Mouse (Mus musculus) embryonic facial prominence, embryonic 11.5 days (tissue): ENCODE data around the gene 6430531B16Rik. TPM values are rescaled to one million over a fixed set of nuclear protein-coding genes. Genes with fewer than 3 reads are reported as not detected.

Experiments
- ATAC-seq: fragments of 200-750 bp; cut with Nextera tagmentation; replicated peaks from 2 replicates; pipeline ENCODE4 v1.8.0; 2017; ENCODE audit warnings: low read depth; ENCODE audit not compliant: insufficient number of reproducible peaks, low FRiP score, low TSS enrichment
- DNase-seq: peaks from one replicate; pipeline ENCODE4 v3.0.0-alpha.2; 2015; ENCODE audit warnings: low spot score
- H3K27ac ChIP-seq: fragments of 300-500 bp; sonication (generic); replicated peaks from 2 replicates; pipeline ENCODE4 v1.5.1; 2014; ENCODE audit warnings: mild to moderate bottlenecking, low read depth, low read length, control low read depth
- H3K27me3 ChIP-seq: fragments of 300-500 bp; sonication (generic); 2 replicates; pipeline ENCODE4 v1.6.1; 2014; ENCODE audit warnings: mild to moderate bottlenecking, low read length, moderate library complexity, mixed read lengths; ENCODE audit not compliant: control insufficient read depth, insufficient read depth
- H3K36me3 ChIP-seq: fragments of 300-500 bp; sonication (generic); replicated peaks from 2 replicates; pipeline ENCODE4 v1.6.1; 2014; ENCODE audit warnings: low read depth, mild to moderate bottlenecking, low read length, moderate library complexity, mixed read lengths; ENCODE audit not compliant: control insufficient read depth, insufficient read depth
- H3K4me1 ChIP-seq: fragments of 300-500 bp; sonication (generic); 2 replicates; pipeline ENCODE4 v1.6.1; 2014; ENCODE audit warnings: low read length, mixed read lengths; ENCODE audit not compliant: control insufficient read depth, insufficient read depth
- H3K4me2 ChIP-seq: fragments of 300-500 bp; sonication (generic); 2 replicates; pipeline ENCODE4 v1.6.1; 2014; ENCODE audit warnings: low read depth, mild to moderate bottlenecking, control low read depth, low read length, moderate library complexity
- H3K4me3 ChIP-seq: fragments of 300-500 bp; sonication (generic); 2 replicates; pipeline ENCODE4 v1.5.1; 2014; ENCODE audit warnings: low read depth, low read length, control low read depth
- H3K9ac ChIP-seq: fragments of 300-500 bp; sonication (generic); replicated peaks from 2 replicates; pipeline ENCODE4 v1.6.1; 2014; ENCODE audit warnings: mild to moderate bottlenecking, control low read depth, low read length
- H3K9me3 ChIP-seq: fragments of 300-500 bp; sonication (generic); replicated peaks from 2 replicates; pipeline ENCODE4 v1.6.1; 2016; ENCODE audit warnings: mild to moderate bottlenecking, low read length, inconsistent platforms, mixed read lengths; ENCODE audit not compliant: control insufficient read depth
- WGBS: fragments of 180-500 bp; shearing (Covaris S2); extraction: QIAGEN DNeasy Blood & Tissue Kit; methylation state at CpG from one replicate; pipeline ENCODE4 v1.1.7; 2014; 5-methylcytosine and 5-hydroxymethylcytosine counted together
- polyA plus RNA-seq: library from polyadenylated mRNA; unstranded; fragments of >200 nt; fragmentation: Nextera tagmentation; extraction: Ambion mirVana; gene quantifications from 2 replicates; pipeline ENCODE4 v1.2.1, GENCODE M21; 2014

The 6430531B16Rik gene
- polyA plus RNA-seq, 1 experiment from 2014 or later, result 0.36 TPM

- H3K36me3 ChIP-seq, result no peaks in the 10 kb centered on the region
- 31% methylated on average over 9 of the region's 10 CpGs for WGBS
- H3K27me3 ChIP-seq, result no peaks in the 10 kb centered on the region
- peak; percentile 86 for DNase-seq
- H3K4me2 ChIP-seq, result no peak overlapping the region
- no peak overlapping the region for H3K9ac ChIP-seq
- H3K9me3 ChIP-seq, result no peaks in the 10 kb centered on the region
- no peaks in the 10 kb centered on the region for H3K4me1 ChIP-seq
- ATAC-seq, result no peak
- H3K4me3 ChIP-seq, result no peak overlapping the region
- H3K27ac ChIP-seq, result no peak overlapping the region
These were observed 9.0 kb downstream of the 6430531B16Rik start for GRCm38 (mm10) chr7:139969348-139970130.

GRCm38 (mm10) chr7:139968428-139968827 lies 10.1 kb downstream of the 6430531B16Rik start:
- no peak for DNase-seq
- 48% methylated on average over 5 of the region's 5 CpGs for WGBS

GRCm38 (mm10) chr7:139967175-139967574 lies 11.4 kb downstream of the 6430531B16Rik start:
- DNase-seq, result no peak
- WGBS, result 13% methylated on average over 4 of the region's 4 CpGs

More at GRCm38 (mm10) chr7:139968428-139968827, 10.1 kb downstream of the 6430531B16Rik start:
- Histone ChIP-seq H3K27me3 (no peaks in the 10 kb centered on the region), H3K9ac (no peak overlapping the region), H3K27ac (no peak overlapping the region), H3K4me2 (no peak overlapping the region), H3K4me1 (no peaks in the 10 kb centered on the region), H3K9me3 (no peaks in the 10 kb centered on the region), H3K4me3 (no peak overlapping the region), H3K36me3 (no peaks in the 10 kb centered on the region)
- no peak for ATAC-seq

GRCm38 (mm10) chr7:139963814-139964213 lies 14.7 kb downstream of the 6430531B16Rik start:
- Histone ChIP-seq H3K4me2 (no peak overlapping the region), H3K4me1 (no peaks in the 10 kb centered on the region), H3K36me3 (no peaks in the 10 kb centered on the region), H3K9me3 (no peaks in the 10 kb centered on the region), H3K9ac (no peak overlapping the region), H3K27me3 (no peaks in the 10 kb centered on the region), H3K4me3 (no peak overlapping the region), H3K27ac (no peak overlapping the region)
- DNase-seq, result no peak
- no peak for ATAC-seq
- WGBS, result 59% methylated on average over 4 of the region's 4 CpGs

More at GRCm38 (mm10) chr7:139967175-139967574, 11.4 kb downstream of the 6430531B16Rik start:
- no peaks in the 10 kb centered on the region for H3K36me3 ChIP-seq
- H3K4me3 ChIP-seq, result no peak overlapping the region
- no peaks in the 10 kb centered on the region for H3K9me3 ChIP-seq
- H3K27me3 ChIP-seq, result no peaks in the 10 kb centered on the region
- H3K4me2 ChIP-seq, result no peak overlapping the region
- no peaks in the 10 kb centered on the region for H3K4me1 ChIP-seq
- H3K27ac ChIP-seq, result no peak overlapping the region
- no peak overlapping the region for H3K9ac ChIP-seq
- no peak for ATAC-seq

GRCm38 (mm10) chr7:139961141-139961540 lies 17.4 kb downstream of the 6430531B16Rik start:
- Histone ChIP-seq H3K9ac (no peak overlapping the region), H3K36me3 (no peaks in the 10 kb centered on the region), H3K4me1 (no peaks in the 10 kb centered on the region), H3K4me3 (no peak overlapping the region), H3K9me3 (no peaks in the 10 kb centered on the region), H3K4me2 (no peak overlapping the region), H3K27me3 (no peaks in the 10 kb centered on the region; the same call in 1 of the 2 replicates), H3K27ac (no peak overlapping the region)
- 85% methylated on average over 10 of the region's 10 CpGs for WGBS
- ATAC-seq, result no peak
- DNase-seq, result no peak

- Histone ChIP-seq H3K9ac (no peak overlapping the region), H3K4me2 (no peak overlapping the region), H3K9me3 (no peaks in the 10 kb centered on the region), H3K4me1 (no peaks in the 10 kb centered on the region), H3K4me3 (no peak overlapping the region), H3K27ac (no peak overlapping the region), H3K36me3 (no peaks in the 10 kb centered on the region), H3K27me3 (no peaks in the 10 kb centered on the region; the same call in 1 of the 2 replicates)
- no peak for DNase-seq
- ATAC-seq, result 0 out of 2 replicates have a peak, but pooled peaks have one; percentile 10
- 38% methylated on average over 11 of the region's 11 CpGs for WGBS
These were observed 20.6 kb downstream of the 6430531B16Rik start for GRCm38 (mm10) chr7:139957958-139958357.

- Histone ChIP-seq H3K36me3 (no peaks in the 10 kb centered on the region), H3K9ac (no peak overlapping the region), H3K4me3 (no peak overlapping the region), H3K4me1 (no peaks in the 10 kb centered on the region), H3K9me3 (no peaks in the 10 kb centered on the region), H3K4me2 (no peak overlapping the region), H3K27ac (no peak overlapping the region), H3K27me3 (no peaks in the 10 kb centered on the region; the same call in 1 of the 2 replicates)
- DNase-seq, result no peak
- ATAC-seq, result no peak
- WGBS, result 51% methylated on average over 11 of the region's 11 CpGs
These were observed 21.1 kb downstream of the 6430531B16Rik start for GRCm38 (mm10) chr7:139957437-139957836.

- no peak for DNase-seq
- Histone ChIP-seq H3K27me3 (no peaks in the 10 kb centered on the region; the same call in 1 of the 2 replicates), H3K9ac (no peak overlapping the region), H3K4me2 (no peak overlapping the region), H3K27ac (no peak overlapping the region), H3K4me1 (no peaks in the 10 kb centered on the region), H3K36me3 (no peaks in the 10 kb centered on the region), H3K4me3 (no peak overlapping the region), H3K9me3 (no peaks in the 10 kb centered on the region)
- no peak for ATAC-seq
- WGBS, result 83% methylated on average over 3 of the region's 3 CpGs
These were observed 21.9 kb downstream of the 6430531B16Rik start for GRCm38 (mm10) chr7:139956658-139957057.
